Mouse (Mus musculus) retina, postnatal 1 day (tissue): Measurements from ENCODE around the gene Olfr153.
"Not testable (repeated sequence)": the region's sequence is repeated elsewhere in the genome, so short reads cannot be mapped to it uniquely, and the experiment has no call there.

Experiments used
- DNase-seq: peaks from one replicate; pipeline ENCODE4 v3.0.0-alpha.2; 2012

Gene Olfr153

DNA sequence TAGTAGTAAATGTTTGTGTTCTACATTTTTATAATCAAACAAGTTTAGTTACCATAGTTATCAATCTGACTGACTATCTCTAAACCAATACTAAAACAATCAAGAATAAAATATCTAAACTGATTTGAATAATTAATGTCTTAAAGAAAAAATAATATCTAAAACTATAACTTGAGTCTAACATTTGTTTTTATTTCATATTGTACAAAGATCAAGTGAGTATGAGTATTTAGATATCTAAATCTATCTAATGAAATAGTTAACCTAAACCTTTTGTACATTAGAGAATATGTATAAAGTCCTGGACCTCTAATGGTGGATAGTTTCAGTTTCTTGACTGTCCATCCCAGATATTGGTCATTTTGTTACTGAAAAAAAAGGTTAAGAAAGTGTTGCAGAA, at the start of gene Olfr153:
Olfr153 (plus strand) TSS at position 301 of the 400 bp plus-strand sequence.
- DNase-seq: no peak

DNA sequence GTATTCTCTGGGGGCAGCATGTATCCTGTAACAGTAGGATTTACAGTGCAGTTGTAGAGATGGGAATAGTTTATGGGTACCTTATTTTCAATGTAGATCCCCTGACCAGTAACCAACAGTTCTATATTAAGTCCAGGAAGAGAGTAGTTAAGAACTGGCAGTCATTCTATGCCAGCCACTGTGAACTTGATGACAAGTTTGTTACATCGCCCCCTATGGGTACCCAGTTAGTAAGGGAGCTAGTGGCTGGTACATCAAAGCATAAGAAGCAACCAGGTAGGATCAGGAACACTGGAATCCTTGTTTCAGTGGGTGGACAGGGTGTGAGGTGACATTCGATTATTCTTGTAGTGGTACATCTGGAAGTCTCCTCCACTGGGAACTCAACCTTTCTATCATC, 49.3 kb upstream of the Olfr153 start:
- no peak for DNase-seq

DNA sequence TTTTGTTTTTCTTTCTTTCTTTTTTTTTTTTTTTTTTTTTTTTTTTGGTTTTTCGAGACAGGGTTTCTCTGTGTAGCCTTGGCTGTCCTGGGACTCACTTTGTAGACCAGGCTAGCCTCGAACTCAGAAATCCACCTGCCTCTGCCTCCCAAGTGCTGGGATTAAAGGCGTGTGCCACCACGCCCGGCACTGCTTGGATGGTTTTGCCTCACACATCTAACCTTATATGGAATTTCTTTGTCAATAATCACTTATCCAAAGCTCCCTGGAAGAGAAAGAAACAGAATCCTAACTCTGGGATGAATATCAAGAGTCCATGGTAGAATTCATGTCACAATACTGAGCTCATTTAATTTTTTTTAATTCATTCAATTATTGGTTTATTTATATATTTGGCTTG, 34.6 kb upstream of the Olfr153 start, which contains the start of gene Pramel7:
Pramel7 (minus strand) TSS at position 101 of the 400 bp plus-strand sequence.
- not testable (repeated sequence) for DNase-seq

DNA sequence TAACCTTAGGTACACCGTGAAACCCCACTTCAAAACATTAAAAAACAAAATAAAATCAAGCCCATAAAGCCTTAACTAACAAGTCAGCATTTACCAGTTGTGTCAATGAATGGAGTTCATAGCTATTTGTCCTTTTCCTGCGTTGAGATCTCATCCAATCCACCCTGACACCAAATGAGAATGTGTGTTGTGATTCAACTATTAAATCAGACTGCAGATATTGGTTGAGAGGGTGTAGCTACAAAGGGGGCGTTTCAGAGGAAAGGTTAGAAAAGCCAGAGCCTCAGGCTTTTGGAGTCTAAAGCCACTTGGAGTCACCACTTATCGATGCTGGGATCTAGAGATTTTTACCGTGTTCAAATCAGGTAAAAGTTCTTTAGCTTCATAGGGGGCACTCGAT, 25.3 kb upstream of the Olfr153 start, which contains the start of gene Pramel6:
Pramel6 (plus strand) TSS at position 301 of the 400 bp plus-strand sequence.
- no peak for DNase-seq

DNA sequence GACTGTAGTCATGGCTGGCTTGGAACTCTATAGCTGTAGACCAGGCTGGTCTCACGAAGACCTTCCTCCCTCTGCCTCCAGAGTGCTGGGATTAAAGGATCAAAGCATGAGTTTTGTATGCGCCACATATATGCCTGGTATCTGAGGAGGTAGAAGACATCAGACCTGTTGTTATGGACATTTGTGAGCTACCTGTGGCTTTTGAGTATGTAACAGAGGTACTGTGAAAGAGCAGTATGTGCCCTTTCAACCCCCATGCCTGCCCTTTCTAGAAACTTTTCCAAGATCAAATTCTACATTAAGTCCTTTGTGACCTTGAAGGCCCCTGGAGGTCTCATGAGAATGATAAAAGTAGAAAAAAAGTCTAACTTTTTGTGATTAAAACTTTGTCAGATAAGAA, 16.6 kb upstream of the Olfr153 start:
- DNase-seq: no peak

DNA sequence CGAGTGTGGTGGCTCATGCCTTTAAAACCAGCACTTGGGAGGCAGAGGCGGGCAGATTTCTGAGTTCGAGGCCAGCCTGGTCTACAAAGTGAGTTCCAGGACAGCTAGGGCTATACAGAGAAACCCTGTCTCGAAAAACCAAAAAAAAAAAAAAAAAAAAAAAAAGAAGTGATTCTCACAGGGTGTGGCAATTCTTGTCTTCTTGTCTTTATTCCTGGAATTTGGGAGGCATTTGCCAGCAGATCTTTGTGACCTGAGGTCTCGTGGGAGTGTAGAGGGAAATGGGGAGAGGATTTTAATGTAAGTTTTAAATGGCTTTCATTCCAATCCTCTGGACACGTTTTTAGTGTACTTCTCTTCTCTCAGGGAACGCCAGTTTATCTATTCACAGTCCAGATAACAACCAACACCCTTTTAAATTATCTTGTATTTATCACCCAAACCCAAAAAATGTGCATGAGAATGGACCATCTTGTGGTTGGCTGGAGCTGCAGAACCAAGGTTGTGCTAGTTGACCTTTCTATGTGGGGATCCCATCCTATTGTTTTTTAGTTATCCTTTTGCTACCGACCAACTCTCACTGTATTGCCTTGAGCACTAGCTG, 16.0 kb upstream of the Olfr153 start:
- no peak for DNase-seq

DNA sequence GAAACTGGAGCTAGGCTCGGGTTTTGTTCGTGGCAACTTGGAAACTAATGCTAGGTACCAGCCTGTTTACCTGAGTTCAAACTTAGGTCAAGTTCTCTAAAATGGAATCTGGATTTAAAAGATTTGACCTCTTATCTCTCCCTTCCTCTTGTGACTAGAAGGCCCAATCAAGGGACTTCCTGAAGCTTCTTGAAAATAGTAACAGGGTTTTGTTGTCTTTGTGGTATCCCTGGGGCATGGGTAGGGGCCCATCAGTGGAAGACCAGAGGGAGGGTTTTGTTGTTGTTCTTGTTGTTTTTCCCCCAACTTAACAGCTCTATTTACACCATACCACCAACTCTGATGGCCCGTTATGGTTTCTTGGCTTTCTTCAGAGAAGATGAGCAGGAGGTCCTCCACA, 15.0 kb upstream of the Olfr153 start:
- no peak for DNase-seq

DNA sequence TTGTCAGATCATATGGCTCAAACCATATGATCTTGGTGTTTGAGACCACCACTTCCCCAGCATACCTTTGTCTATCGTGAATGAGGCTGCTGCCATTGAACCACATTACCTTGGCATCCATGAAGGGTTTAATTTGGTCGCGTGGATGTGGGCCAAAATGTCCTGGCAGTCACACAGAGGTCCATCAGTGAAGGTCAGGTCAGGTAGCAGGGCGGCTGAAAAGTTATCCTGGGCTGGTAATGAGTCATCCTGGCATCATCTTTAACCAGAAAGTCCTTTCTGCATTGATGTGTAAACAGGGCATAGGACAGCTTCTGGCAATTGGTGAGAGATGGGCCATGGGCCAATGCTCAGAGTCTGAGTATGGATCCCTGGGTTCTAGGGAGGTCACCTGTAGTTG, 10.9 kb upstream of the Olfr153 start:
- no peak for DNase-seq

DNA sequence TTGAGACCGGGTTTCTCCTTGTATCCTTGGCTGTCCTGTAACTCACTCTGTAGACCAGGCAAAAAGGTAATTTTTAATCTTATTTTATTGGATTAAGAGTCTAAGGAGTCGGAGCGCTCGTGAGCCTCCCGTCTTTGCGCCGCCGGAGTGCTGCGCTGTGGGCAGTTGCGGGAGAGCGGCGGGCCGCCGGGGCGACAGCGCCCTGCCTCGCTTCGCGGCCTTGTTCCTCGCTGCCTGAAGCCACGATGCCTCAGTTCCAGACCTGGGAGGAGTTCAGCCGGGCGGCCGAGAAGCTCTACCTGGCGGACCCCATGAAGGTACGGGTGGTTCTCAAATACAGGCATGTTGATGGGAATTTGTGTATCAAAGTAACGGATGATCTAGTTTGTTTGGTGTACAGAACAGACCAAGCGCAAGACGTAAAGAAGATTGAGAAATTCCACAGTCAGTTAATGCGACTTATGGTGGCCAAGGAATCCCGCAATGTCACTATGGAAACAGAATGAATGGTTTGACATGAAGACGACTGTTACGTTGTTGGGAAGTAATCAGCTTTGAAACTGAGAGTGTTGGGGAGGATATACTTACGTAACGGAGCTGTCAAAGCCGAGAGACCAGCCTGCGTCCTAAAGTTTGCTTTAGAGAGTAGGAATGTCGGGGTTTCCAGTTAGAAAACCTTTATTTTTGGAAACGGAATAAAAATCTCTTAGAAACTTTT, 5.5 kb upstream of the Olfr153 start:
- peak; percentile 12 for DNase-seq

DNA sequence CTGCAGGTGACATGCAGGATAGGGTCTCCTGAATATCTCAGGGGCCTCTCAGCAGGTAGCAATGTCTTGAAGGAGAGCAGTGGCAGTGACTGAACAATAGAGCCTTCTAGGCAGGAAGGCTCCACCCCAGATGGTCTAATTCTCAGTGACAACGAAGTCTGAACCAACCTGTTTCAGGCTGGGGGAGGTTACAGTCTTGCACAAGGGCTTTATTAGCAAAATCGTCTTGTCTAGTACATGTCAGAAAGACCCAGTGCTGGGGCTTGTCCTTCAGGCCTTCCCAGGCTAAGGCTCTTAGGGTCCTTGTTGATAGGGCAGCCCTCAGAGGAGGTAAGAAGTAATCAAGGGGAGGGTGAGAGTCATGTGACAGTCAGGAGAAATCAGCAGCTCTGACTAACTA, 3.2 kb downstream of the Olfr153 start:
- DNase-seq: no peak

DNA sequence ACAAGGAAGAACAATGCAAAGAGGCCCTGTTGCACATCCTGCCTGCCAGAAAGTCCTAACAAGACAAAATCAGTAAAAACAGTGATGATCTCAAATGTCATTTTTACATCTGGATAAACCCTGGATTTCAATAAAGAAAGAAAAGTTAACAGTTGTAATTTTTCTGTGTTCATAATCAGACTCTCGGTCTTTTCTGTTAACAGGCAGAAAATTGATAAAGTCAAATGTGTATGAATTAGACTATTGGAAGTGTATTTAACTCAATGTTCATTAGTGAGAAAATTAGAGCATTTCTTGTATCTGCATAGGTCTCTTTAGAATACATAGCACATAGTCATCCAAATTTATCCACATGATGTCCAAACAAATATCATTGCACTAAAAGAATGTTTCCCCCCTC, 13.8 kb downstream of the Olfr153 start, which contains the start of gene Olfr1128:
Olfr1128 (minus strand) TSS at position 101 of the 400 bp plus-strand sequence.
- DNase-seq: no peak

DNA sequence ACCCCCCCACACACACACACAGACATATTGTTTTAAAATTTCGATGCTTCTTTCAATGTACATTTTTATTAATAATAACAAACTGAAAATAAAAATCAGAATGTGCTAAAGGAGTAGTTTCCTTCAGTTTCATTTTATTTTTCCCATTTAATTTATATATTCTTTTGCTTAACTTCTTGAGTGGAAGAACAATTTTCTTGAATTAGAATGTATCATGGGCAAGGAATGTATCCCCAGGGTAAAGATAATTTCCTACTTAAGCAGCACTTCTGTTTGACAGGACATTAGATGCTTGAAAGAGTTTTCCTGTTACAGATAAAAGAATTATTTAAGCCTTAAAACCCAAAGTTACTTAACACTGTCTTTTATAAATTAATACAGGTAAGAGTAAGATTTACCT, 42.0 kb downstream of the Olfr153 start, which contains the start of gene Olfr1129:
Olfr1129 (plus strand) TSS at position 301 of the 400 bp plus-strand sequence.
- not testable (repeated sequence) for DNase-seq
